Mouse (Mus musculus) hindbrain, embryonic 12.5 days (tissue): ENCODE measurements around the gene Lrrc8d. TPM values are rescaled to one million over a fixed set of nuclear protein-coding genes. Genes with fewer than 3 reads are reported as not detected.

Experiments
- ATAC-seq: fragments of 200-750 bp; cut with Nextera tagmentation; 2 replicates; pipeline ENCODE4 v1.8.0; 2017; ENCODE audit warnings: moderate TSS enrichment; ENCODE audit not compliant: low FRiP score
- H3K27ac ChIP-seq: fragments of 300-500 bp; sonication (generic); 2 replicates; pipeline ENCODE4 v1.5.1; 2016; ENCODE audit warnings: mild to moderate bottlenecking
- H3K27me3 ChIP-seq: fragments of 300-500 bp; sonication (generic); 2 replicates; pipeline ENCODE4 v1.6.1; 2016; ENCODE audit warnings: mild to moderate bottlenecking
- H3K36me3 ChIP-seq: fragments of 300-500 bp; sonication (generic); 2 replicates; pipeline ENCODE4 v1.6.1; 2016; ENCODE audit warnings: mild to moderate bottlenecking
- H3K4me1 ChIP-seq: fragments of 300-500 bp; sonication (generic); 2 replicates; pipeline ENCODE4 v1.6.1; 2016
- H3K4me2 ChIP-seq: fragments of 300-500 bp; sonication (generic); replicated peaks from 2 replicates; pipeline ENCODE4 v1.6.1; 2016; ENCODE audit warnings: mild to moderate bottlenecking
- H3K4me3 ChIP-seq: fragments of 300-500 bp; sonication (generic); 2 replicates; pipeline ENCODE4 v1.5.1; 2016; ENCODE audit warnings: mild to moderate bottlenecking
- H3K9ac ChIP-seq: fragments of 300-500 bp; sonication (generic); 2 replicates; pipeline ENCODE4 v1.6.1; 2016; ENCODE audit warnings: mild to moderate bottlenecking, moderate library complexity
- H3K9me3 ChIP-seq: fragments of 300-500 bp; sonication (generic); replicated peaks from 2 replicates; pipeline ENCODE4 v1.6.1; 2016; ENCODE audit warnings: mild to moderate bottlenecking
- WGBS: fragments of 180-500 bp; shearing (Covaris S2); methylation state at CpG from one replicate; pipeline ENCODE4 v1.1.7; 2016; 5-methylcytosine and 5-hydroxymethylcytosine counted together
- polyA plus RNA-seq: library from polyadenylated mRNA; unstranded; fragments of >200 nt; fragmentation: Nextera tagmentation; extraction: Ambion mirVana; gene quantifications from 2 replicates; pipeline ENCODE4 v1.2.1, GENCODE M21; 2016

Gene Lrrc8d
- 35.0 and 35.9 TPM in 2 replicates for polyA plus RNA-seq

- 2% methylated on average over 60 of the region's 60 CpGs for WGBS
- ATAC-seq, result peak; percentile 96
Measured at GRCm38 (mm10) chr5:105699141-105700069, at the start of gene Lrrc8d. TSS of gene Lrrc8d (plus strand) at chr5:105699969.

GRCm38 (mm10) chr5:105650728-105651479 is 48.9 kb upstream of the Lrrc8d start:
- no peak overlapping the region for H3K27ac ChIP-seq
- H3K27me3 ChIP-seq, result no peaks in the 10 kb centered on the region
- no peak overlapping the region for H3K9ac ChIP-seq
- 89% methylated on average over 8 of the region's 8 CpGs for WGBS
- no peak for ATAC-seq
- no peak overlapping the region for H3K4me3 ChIP-seq
- no peak overlapping the region for H3K4me2 ChIP-seq
- H3K36me3 ChIP-seq, result no peaks in the 10 kb centered on the region
- peaks cover 7% of the 10 kb centered on the region; the same call in 1 of the 2 replicates for H3K4me1 ChIP-seq
- H3K9me3 ChIP-seq, result no peaks in the 10 kb centered on the region

More at GRCm38 (mm10) chr5:105699141-105700069, at the start of gene Lrrc8d:
- no peaks in the 10 kb centered on the region for H3K36me3 ChIP-seq
- H3K4me2 ChIP-seq, result peak within 1 kb of the TSS; percentile 59
- H3K9ac ChIP-seq, result peak within 1 kb of the TSS; percentile 97
- H3K27ac ChIP-seq, result peak within 1 kb of the TSS; percentile 98
- peaks cover 3% of the 10 kb centered on the region; the same call in 1 of the 2 replicates for H3K27me3 ChIP-seq
- peaks cover 32% of the 10 kb centered on the region for H3K4me1 ChIP-seq
- peak within 1 kb of the TSS; percentile 96 for H3K4me3 ChIP-seq
- no peaks in the 10 kb centered on the region for H3K9me3 ChIP-seq

GRCm38 (mm10) chr5:105651561-105651991 is 48.2 kb upstream of the Lrrc8d start:
- Histone ChIP-seq H3K9ac (no peak overlapping the region), H3K4me2 (no peak overlapping the region)
- WGBS, result 66% methylated on average over 11 of the region's 11 CpGs

GRCm38 (mm10) chr5:105654237-105655063 is 45.3 kb upstream of the Lrrc8d start:
- Histone ChIP-seq H3K9ac (no peak overlapping the region), H3K9me3 (no peaks in the 10 kb centered on the region), H3K4me2 (0 out of 2 replicates have a peak overlapping the region, but pooled peaks have one; percentile 26), H3K27ac (no peak overlapping the region), H3K27me3 (no peaks in the 10 kb centered on the region), H3K4me3 (no peak overlapping the region), H3K36me3 (no peaks in the 10 kb centered on the region), H3K4me1 (peaks cover 3% of the 10 kb centered on the region; the same call in 1 of the 2 replicates)
- ATAC-seq, result peak; percentile 67
- 29% methylated on average over 15 of the region's 15 CpGs for WGBS

More at GRCm38 (mm10) chr5:105651561-105651991, 48.2 kb upstream of the Lrrc8d start:
- Histone ChIP-seq H3K36me3 (no peaks in the 10 kb centered on the region), H3K27ac (no peak overlapping the region), H3K4me3 (no peak overlapping the region), H3K4me1 (peaks cover 7% of the 10 kb centered on the region; the same call in 1 of the 2 replicates), H3K27me3 (no peaks in the 10 kb centered on the region), H3K9me3 (no peaks in the 10 kb centered on the region)
- no peak for ATAC-seq

GRCm38 (mm10) chr5:105655100-105655734 is 44.6 kb upstream of the Lrrc8d start:
- 72% methylated on average over 12 of the region's 12 CpGs for WGBS
- Histone ChIP-seq H3K27ac (no peak overlapping the region), H3K9me3 (no peaks in the 10 kb centered on the region), H3K9ac (no peak overlapping the region), H3K27me3 (no peaks in the 10 kb centered on the region), H3K4me2 (no peak overlapping the region), H3K4me3 (no peak overlapping the region), H3K36me3 (no peaks in the 10 kb centered on the region), H3K4me1 (peaks cover 3% of the 10 kb centered on the region; the same call in 1 of the 2 replicates)
- peak; percentile 64 for ATAC-seq

GRCm38 (mm10) chr5:105661894-105662293 is 37.9 kb upstream of the Lrrc8d start:
- Histone ChIP-seq H3K9me3 (no peaks in the 10 kb centered on the region), H3K4me3 (no peak overlapping the region), H3K9ac (no peak overlapping the region), H3K4me1 (no peaks in the 10 kb centered on the region), H3K36me3 (no peaks in the 10 kb centered on the region), H3K27ac (no peak overlapping the region), H3K4me2 (no peak overlapping the region), H3K27me3 (no peaks in the 10 kb centered on the region)
- 85% methylated on average over 5 of the region's 5 CpGs for WGBS
- ATAC-seq, result no peak

GRCm38 (mm10) chr5:105666930-105667329 is 32.8 kb upstream of the Lrrc8d start:
- H3K36me3 ChIP-seq, result no peaks in the 10 kb centered on the region
- H3K4me2 ChIP-seq, result no peak overlapping the region
- H3K9ac ChIP-seq, result no peak overlapping the region
- no peaks in the 10 kb centered on the region for H3K4me1 ChIP-seq
- 96% methylated on average over 5 of the region's 5 CpGs for WGBS
- no peaks in the 10 kb centered on the region for H3K27me3 ChIP-seq
- H3K27ac ChIP-seq, result no peak overlapping the region
- H3K9me3 ChIP-seq, result no peaks in the 10 kb centered on the region
- H3K4me3 ChIP-seq, result no peak overlapping the region
- no peak for ATAC-seq

- Histone ChIP-seq H3K36me3 (no peaks in the 10 kb centered on the region), H3K27me3 (no peaks in the 10 kb centered on the region), H3K9ac (no peak overlapping the region), H3K27ac (no peak overlapping the region), H3K4me2 (no peak overlapping the region), H3K9me3 (no peaks in the 10 kb centered on the region), H3K4me1 (no peaks in the 10 kb centered on the region), H3K4me3 (no peak overlapping the region)
- no peak for ATAC-seq
- 91% methylated on average over 6 of the region's 6 CpGs for WGBS
Measured at GRCm38 (mm10) chr5:105667411-105667810, 32.4 kb upstream of the Lrrc8d start.

- H3K9me3 ChIP-seq, result no peaks in the 10 kb centered on the region
- no peak overlapping the region for H3K4me2 ChIP-seq
- H3K9ac ChIP-seq, result no peak overlapping the region
- no peaks in the 10 kb centered on the region for H3K4me1 ChIP-seq
- H3K36me3 ChIP-seq, result no peaks in the 10 kb centered on the region
- no peak overlapping the region for H3K4me3 ChIP-seq
- 94% methylated on average over 2 of the region's 2 CpGs for WGBS
- ATAC-seq, result no peak
- no peak overlapping the region for H3K27ac ChIP-seq
- no peaks in the 10 kb centered on the region for H3K27me3 ChIP-seq
Measured at GRCm38 (mm10) chr5:105669086-105669485, 30.7 kb upstream of the Lrrc8d start.

- Histone ChIP-seq H3K36me3 (no peaks in the 10 kb centered on the region), H3K27me3 (no peaks in the 10 kb centered on the region), H3K4me1 (no peaks in the 10 kb centered on the region), H3K9me3 (no peaks in the 10 kb centered on the region), H3K9ac (no peak overlapping the region), H3K4me3 (no peak overlapping the region), H3K4me2 (no peak overlapping the region), H3K27ac (no peak overlapping the region)
- no peak for ATAC-seq
- WGBS, result 73% methylated on average over 10 of the region's 10 CpGs
Measured at GRCm38 (mm10) chr5:105669508-105670353, 30.0 kb upstream of the Lrrc8d start.
